Mouse (Mus musculus): ENCODE results near the gene Olfr1474. TPM values are rescaled to one million over a fixed set of nuclear protein-coding genes. Genes with fewer than 3 reads are reported as not detected.
"Not testable (repeated sequence)": the region's sequence is repeated elsewhere in the genome, so short reads cannot be mapped to it uniquely, and the experiment has no call there.

Gene Olfr1474
- total RNA-seq (2015) (not detected in 2 replicates), total RNA-seq (2017) (not detected in 2 replicates)

DNA sequence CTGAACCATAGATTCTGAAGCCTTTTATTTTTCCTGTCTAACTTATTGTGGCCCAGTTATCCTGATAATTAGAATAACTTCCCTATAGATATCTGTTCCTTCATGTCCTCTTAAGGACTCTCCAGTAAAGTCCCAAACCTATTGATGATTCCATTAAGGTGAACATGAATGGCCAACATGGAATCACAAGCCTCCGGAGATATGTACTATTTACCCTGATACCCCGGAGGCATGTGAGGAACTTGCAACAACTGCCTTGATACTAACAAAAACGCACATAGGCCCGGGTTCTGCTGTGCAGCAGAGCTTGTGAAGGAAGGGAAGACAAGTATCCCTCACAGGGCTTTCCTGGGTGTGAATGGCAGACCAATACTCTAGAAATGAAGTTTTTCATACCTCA lies at the start of gene Olfr1474:
Gene Olfr1474 (plus strand): TSS at position 301 of the 400 bp plus-strand sequence.
- ATAC-seq (ENCODE audit: poor library complexity, severe bottlenecking): not testable (repeated sequence)

GRCm38 (mm10) chr19:13443109-13443508 lies 26.3 kb upstream of the Olfr1474 start, which contains the start of gene Olfr1471:
Gene Olfr1471, plus strand, starts transcription at chr19:13443409.
- ATAC-seq (ENCODE audit: poor library complexity, severe bottlenecking): not testable (repeated sequence)

- ATAC-seq (ENCODE audit: poor library complexity, severe bottlenecking): no peak
Measured at GRCm38 (mm10) chr19:13455986-13456385, 13.4 kb upstream of the Olfr1474 start, which contains the start of gene Olfr1472. Gene Olfr1472, minus strand, starts transcription at chr19:13456086.

DNA sequence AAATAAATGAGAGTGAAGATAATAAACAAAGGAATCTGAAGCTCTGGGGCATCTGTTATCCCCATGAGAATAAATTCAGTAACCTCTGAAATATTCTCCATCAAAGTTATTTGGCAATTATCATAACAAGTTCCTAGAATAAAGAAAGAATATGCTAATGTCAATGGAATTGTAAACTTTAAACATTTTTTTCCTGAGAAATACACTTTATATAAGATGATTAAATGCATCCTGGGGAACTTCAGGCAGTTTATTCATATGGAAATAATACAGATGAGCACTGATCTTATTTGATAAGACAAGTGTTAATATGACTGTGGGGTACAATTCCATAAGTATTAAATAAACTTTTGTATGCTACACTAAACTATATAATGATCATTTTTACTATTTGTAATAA lies 10.7 kb downstream of the Olfr1474 start, which contains the start of gene Olfr1475:
Gene Olfr1475 (minus strand): TSS at position 101 of the 400 bp plus-strand sequence.
- no peak for ATAC-seq (ENCODE audit: poor library complexity, severe bottlenecking)

DNA sequence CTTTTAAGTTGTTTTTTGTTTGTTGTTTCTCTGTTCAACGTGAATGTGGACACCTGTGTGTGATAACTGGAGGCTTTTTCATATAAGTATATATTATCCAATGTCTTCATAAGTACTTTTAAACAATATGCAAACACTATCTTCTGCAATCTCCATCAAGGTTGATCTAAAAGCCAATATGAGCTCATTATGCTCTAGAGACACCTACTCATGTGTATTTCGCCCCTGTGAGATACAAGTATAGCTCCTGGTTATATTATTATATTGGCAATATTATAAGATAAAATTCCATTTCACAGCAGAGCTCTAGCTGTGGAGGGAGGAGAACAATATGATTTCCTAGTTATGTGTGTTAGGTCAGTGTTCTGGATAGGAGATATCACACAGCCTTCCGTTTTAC lies 30.9 kb downstream of the Olfr1474 start, which contains the start of gene Olfr1477:
Gene Olfr1477 (plus strand): TSS at position 301 of the 400 bp plus-strand sequence.
- no peak for ATAC-seq (ENCODE audit: poor library complexity, severe bottlenecking)

Other genes starting within 250 kb of the Olfr1474 start
- not detected in 2 replicates for gene Olfr1463, start 238.2 kb upstream of the Olfr1474 start, total RNA-seq (2015)
- gene Olfr1463, start 238.2 kb upstream of the Olfr1474 start, total RNA-seq (2017): not detected in 2 replicates
- not detected in 2 replicates for gene Olfr1465, start 154.0 kb upstream of the Olfr1474 start, total RNA-seq (2015)
- gene Olfr1465, start 154.0 kb upstream of the Olfr1474 start, total RNA-seq (2017): not detected in 2 replicates
- not detected in 2 replicates for gene Olfr1466, start 130.7 kb upstream of the Olfr1474 start, total RNA-seq (2015)
- not detected in 2 replicates for gene Olfr1466, start 130.7 kb upstream of the Olfr1474 start, total RNA-seq (2017)
- gene Olfr1467, start 107.3 kb upstream of the Olfr1474 start, total RNA-seq (2015): not detected in 2 replicates
- not detected in 2 replicates for gene Olfr1467, start 107.3 kb upstream of the Olfr1474 start, total RNA-seq (2017)
- gene Olfr1469, start 61.7 kb upstream of the Olfr1474 start, total RNA-seq (2015): not detected in 2 replicates
- gene Olfr1469, start 61.7 kb upstream of the Olfr1474 start, total RNA-seq (2017): not detected in 2 replicates
- not detected in 2 replicates for gene Olfr1471, start 26.2 kb upstream of the Olfr1474 start, total RNA-seq (2015)
- not detected in 2 replicates for gene Olfr1471, start 26.2 kb upstream of the Olfr1474 start, total RNA-seq (2017)
- gene Olfr1472, start 13.5 kb upstream of the Olfr1474 start, total RNA-seq (2015): not detected in 2 replicates
- gene Olfr1472, start 13.5 kb upstream of the Olfr1474 start, total RNA-seq (2017): not detected in 2 replicates
- gene Olfr1475, start 10.6 kb downstream of the Olfr1474 start, total RNA-seq (2015): not detected in 2 replicates
- gene Olfr1475, start 10.6 kb downstream of the Olfr1474 start, total RNA-seq (2017): not detected in 2 replicates
- not detected in 2 replicates for gene Olfr1477, start 31.0 kb downstream of the Olfr1474 start, total RNA-seq (2015)
- not detected in 2 replicates for gene Olfr1477, start 31.0 kb downstream of the Olfr1474 start, total RNA-seq (2017)
- gene Olfr1480, start 58.3 kb downstream of the Olfr1474 start, total RNA-seq (2015): not detected in 2 replicates
- not detected in 2 replicates for gene Olfr1480, start 58.3 kb downstream of the Olfr1474 start, total RNA-seq (2017)
- gene Olfr1484, start 113.9 kb downstream of the Olfr1474 start, total RNA-seq (2015): not detected in 2 replicates
- gene Olfr1484, start 113.9 kb downstream of the Olfr1474 start, total RNA-seq (2017): not detected in 2 replicates
- not detected in 2 replicates for gene Olfr1487, start 147.8 kb downstream of the Olfr1474 start, total RNA-seq (2015)
- not detected in 2 replicates for gene Olfr1487, start 147.8 kb downstream of the Olfr1474 start, total RNA-seq (2017)
- gene Olfr1489, start 162.1 kb downstream of the Olfr1474 start, total RNA-seq (2015): not detected in 2 replicates
- not detected in 2 replicates for gene Olfr1489, start 162.1 kb downstream of the Olfr1474 start, total RNA-seq (2017)
- not detected in 2 replicates for gene Olfr1490, start 181.5 kb downstream of the Olfr1474 start, total RNA-seq (2015)
- not detected in 2 replicates for gene Olfr1490, start 181.5 kb downstream of the Olfr1474 start, total RNA-seq (2017)
- not detected in 2 replicates for gene Olfr1491, start 227.7 kb downstream of the Olfr1474 start, total RNA-seq (2015)
- gene Olfr1491, start 227.7 kb downstream of the Olfr1474 start, total RNA-seq (2017): not detected in 2 replicates

Data from megakaryocyte, adult 5-6 weeks (primary cell).